Mouse (Mus musculus): Measurements from ENCODE around the gene Cblc. TPM values are rescaled to one million over a fixed set of nuclear protein-coding genes. Genes with fewer than 3 reads are reported as not detected.

Gene Cblc
- polyA plus RNA-seq, 1 experiment from 2014 or later, result not detected

- peak within 1 kb of the TSS; percentile 83 for H3K4me2 ChIP-seq (replicated peaks)
- ATAC-seq (ENCODE audit: low FRiP score) (peak; percentile 61), DNase-seq (ENCODE audit: low spot score) (peak; percentile 79)
- H3K4me3 ChIP-seq (replicated peaks; ENCODE audit: low read length), result peak within 1 kb of the TSS; percentile 78
- WGBS, result 16% methylated on average over 19 of the region's 19 CpGs
- no peaks in the 10 kb centered on the region for H3K27me3 ChIP-seq (ENCODE audit: control insufficient read depth, insufficient read depth, low read length)
- no peaks in the 10 kb centered on the region for H3K36me3 ChIP-seq (replicated peaks; ENCODE audit: control insufficient read depth, insufficient read depth)
- H3K9me3 ChIP-seq (ENCODE audit: control insufficient read depth, low read length), result no peaks in the 10 kb centered on the region
- H3K4me1 ChIP-seq (replicated peaks; ENCODE audit: control insufficient read depth, insufficient read depth, low read length), result peaks cover 27% of the 10 kb centered on the region
- peak within 1 kb of the TSS; percentile 88 for H3K9ac ChIP-seq
- H3K27ac ChIP-seq, result peak within 1 kb of the TSS; percentile 79
Measured at GRCm38 (mm10) chr7:19750217-19751069, 46.2 kb downstream of the Cblc start, which contains the start of gene Nectin2. Nectin2 (minus strand) TSS chr7:19750483.

GRCm38 (mm10) chr7:19749389-19750216 lies 47.0 kb downstream of the Cblc start:
- WGBS, result under 1% methylated on average over 46 of the region's 46 CpGs
- Histone ChIP-seq H3K27me3 (ENCODE audit: control insufficient read depth, insufficient read depth, low read length) (no peaks in the 10 kb centered on the region), H3K9ac (peak overlapping the region; percentile 88), H3K36me3 (replicated peaks; ENCODE audit: control insufficient read depth, insufficient read depth) (no peaks in the 10 kb centered on the region), H3K4me1 (replicated peaks; ENCODE audit: control insufficient read depth, insufficient read depth, low read length) (peaks cover 27% of the 10 kb centered on the region), H3K4me2 (replicated peaks) (peak overlapping the region; percentile 83), H3K9me3 (ENCODE audit: control insufficient read depth, low read length) (no peaks in the 10 kb centered on the region), H3K4me3 (replicated peaks; ENCODE audit: low read length) (peak overlapping the region; percentile 78), H3K27ac (peak overlapping the region; percentile 79)
- DNase-seq (ENCODE audit: low spot score) (peak; percentile 97), ATAC-seq (ENCODE audit: low FRiP score) (peak; percentile 93)

DNA sequence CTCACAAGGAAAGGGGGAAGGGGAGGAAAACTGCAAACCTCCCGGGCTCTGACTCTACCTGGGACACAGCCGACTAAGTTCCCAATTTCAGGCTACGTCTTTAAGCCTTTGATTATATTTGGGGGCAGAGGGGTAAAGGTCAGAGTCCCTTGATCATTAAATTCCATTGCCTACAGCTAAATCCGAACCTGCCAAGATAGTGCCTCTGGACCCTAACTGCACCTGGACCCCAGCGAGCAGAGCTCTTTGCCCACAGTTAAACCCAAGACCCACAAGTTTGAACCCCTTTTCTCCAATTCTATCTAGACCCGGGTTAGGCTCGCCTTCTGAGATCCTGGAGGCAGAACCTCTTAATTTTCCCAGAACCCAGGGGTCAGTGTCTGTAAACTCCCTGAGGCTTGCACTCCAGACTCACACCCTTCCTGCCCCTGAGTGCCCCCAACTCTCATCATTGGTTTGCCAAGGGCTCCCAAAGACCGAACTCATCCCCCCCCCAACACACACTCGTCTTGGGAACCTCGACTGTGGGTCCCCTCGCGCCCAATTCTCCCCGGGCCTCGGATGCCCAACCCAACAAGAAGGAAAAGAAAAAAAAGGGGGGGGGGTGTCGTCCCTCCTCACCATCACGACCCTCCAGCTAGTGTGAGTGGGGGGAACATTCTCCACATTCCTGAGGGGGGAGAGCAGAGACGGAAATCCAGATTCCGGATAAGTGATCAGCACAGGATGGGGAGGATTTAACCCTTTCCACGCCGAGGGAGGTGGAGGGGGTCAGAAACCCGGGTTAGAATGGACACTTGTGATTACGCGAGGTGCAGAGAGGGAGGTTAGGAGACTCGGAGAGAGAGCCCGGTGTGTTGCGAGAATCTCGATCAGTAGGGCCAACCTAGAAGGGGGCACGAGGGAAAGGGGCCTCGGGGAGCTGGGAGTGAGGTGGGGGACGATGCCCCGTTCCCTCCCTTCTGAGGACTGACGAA lies 48.1 kb downstream of the Cblc start:
- peak overlapping the region; percentile 88 for H3K9ac ChIP-seq
- no peaks in the 10 kb centered on the region for H3K9me3 ChIP-seq (ENCODE audit: control insufficient read depth, low read length)
- H3K27me3 ChIP-seq (ENCODE audit: control insufficient read depth, insufficient read depth, low read length), result no peaks in the 10 kb centered on the region
- H3K27ac ChIP-seq, result peak overlapping the region; percentile 79
- DNase-seq (ENCODE audit: low spot score) (no peak), ATAC-seq (ENCODE audit: low FRiP score) (peak; percentile 4; the same call in 1 of the 2 replicates)
- peaks cover 27% of the 10 kb centered on the region for H3K4me1 ChIP-seq (replicated peaks; ENCODE audit: control insufficient read depth, insufficient read depth, low read length)
- H3K4me2 ChIP-seq (replicated peaks), result peak overlapping the region; percentile 83
- peaks cover 10% of the 10 kb centered on the region for H3K36me3 ChIP-seq (replicated peaks; ENCODE audit: control insufficient read depth, insufficient read depth)
- peak overlapping the region; percentile 78 for H3K4me3 ChIP-seq (replicated peaks; ENCODE audit: low read length)
- 1% methylated on average over 32 of the region's 32 CpGs for WGBS

DNA sequence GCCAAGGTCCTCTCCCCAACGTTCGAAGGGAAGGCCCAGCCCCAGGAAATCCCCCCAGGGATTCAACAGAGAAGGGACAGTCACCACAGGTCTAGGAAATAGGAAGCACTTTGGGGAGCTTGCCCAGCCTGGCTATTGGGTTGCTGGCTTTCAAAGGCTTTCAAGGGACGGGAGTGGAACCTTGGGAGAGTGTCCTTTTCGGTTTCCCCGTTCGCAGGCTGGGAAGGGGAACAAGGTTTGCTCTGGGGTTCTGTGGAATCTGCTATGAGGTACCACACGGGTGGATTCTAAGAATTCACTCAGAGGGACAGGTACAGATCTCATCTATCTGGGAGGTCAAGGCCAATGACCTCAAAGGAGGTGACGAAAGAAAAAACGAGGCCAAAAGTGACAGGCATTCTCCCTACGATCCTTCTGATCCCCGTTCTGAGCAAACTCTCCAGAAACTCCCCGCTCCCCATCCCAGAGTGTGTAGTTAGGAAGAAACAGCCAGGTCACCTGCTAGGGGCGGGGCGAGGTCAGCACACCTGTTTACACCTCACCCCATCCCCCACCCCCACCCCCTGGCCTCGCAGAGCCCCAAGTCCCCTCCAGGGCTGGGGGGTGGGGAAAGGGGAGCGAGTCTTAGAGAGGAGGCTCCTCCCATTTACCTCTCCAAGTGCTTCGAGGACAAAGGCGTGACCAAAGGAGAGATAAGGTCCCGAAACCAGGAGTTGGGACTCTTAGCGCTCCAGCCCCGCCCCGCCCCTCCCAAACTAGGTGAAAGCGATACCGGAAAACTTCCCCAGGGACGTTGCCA lies 49.0 kb downstream of the Cblc start:
- Histone ChIP-seq H3K9ac (peak overlapping the region; percentile 88), H3K4me3 (replicated peaks; ENCODE audit: low read length) (peak overlapping the region; percentile 78), H3K36me3 (replicated peaks; ENCODE audit: control insufficient read depth, insufficient read depth) (peaks cover 14% of the 10 kb centered on the region), H3K9me3 (ENCODE audit: control insufficient read depth, low read length) (no peaks in the 10 kb centered on the region), H3K27me3 (ENCODE audit: control insufficient read depth, insufficient read depth, low read length) (no peaks in the 10 kb centered on the region), H3K4me2 (replicated peaks) (peak overlapping the region; percentile 83), H3K4me1 (replicated peaks; ENCODE audit: control insufficient read depth, insufficient read depth, low read length) (peaks cover 27% of the 10 kb centered on the region), H3K27ac (no peak overlapping the region; the same call in 1 of the 2 replicates)
- 4% methylated on average over 25 of the region's 25 CpGs for WGBS
- ATAC-seq (ENCODE audit: low FRiP score), result no peak
- no peak for DNase-seq (ENCODE audit: low spot score)

GRCm38 (mm10) chr7:19746426-19747201 lies 50.0 kb downstream of the Cblc start:
- no peak overlapping the region; the same call in 1 of the 2 replicates for H3K9ac ChIP-seq
- peak overlapping the region; percentile 78; the same call in 1 of the 2 replicates for H3K4me3 ChIP-seq (replicated peaks; ENCODE audit: low read length)
- H3K27ac ChIP-seq, result no peak overlapping the region; the same call in 1 of the 2 replicates
- 32% methylated on average over 6 of the region's 6 CpGs for WGBS
- H3K4me2 ChIP-seq (replicated peaks), result peak overlapping the region; percentile 83
- no peaks in the 10 kb centered on the region for H3K9me3 ChIP-seq (ENCODE audit: control insufficient read depth, low read length)
- peaks cover 14% of the 10 kb centered on the region for H3K36me3 ChIP-seq (replicated peaks; ENCODE audit: control insufficient read depth, insufficient read depth)
- H3K27me3 ChIP-seq (ENCODE audit: control insufficient read depth, insufficient read depth, low read length), result no peaks in the 10 kb centered on the region
- DNase-seq (ENCODE audit: low spot score), result no peak
- no peak for ATAC-seq (ENCODE audit: low FRiP score)
- H3K4me1 ChIP-seq (replicated peaks; ENCODE audit: control insufficient read depth, insufficient read depth, low read length), result peaks cover 27% of the 10 kb centered on the region

DNA sequence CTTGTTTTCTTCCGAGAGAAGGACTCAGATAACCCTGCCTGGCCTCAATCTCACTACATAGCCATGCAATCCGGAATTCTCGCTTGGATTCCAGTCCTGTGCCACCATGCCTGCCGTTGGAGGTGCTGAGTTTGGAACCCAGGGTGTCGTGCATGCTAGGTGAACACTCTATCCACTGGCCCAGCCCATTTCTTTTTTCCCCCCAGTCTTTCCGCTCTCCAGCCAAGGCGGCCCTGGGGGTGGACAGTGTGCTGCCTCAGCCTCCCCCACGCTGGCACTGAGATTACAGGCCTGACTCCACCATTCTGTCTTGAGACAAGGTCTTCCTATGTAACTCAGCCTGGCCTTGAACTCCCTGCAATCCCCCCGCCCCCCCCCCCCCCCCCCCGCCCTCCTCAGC lies 50.6 kb downstream of the Cblc start:
- no peaks in the 10 kb centered on the region for H3K9me3 ChIP-seq (ENCODE audit: control insufficient read depth, low read length)
- no peak overlapping the region for H3K4me2 ChIP-seq (replicated peaks)
- no peak overlapping the region for H3K27ac ChIP-seq
- 88% methylated on average over 8 of the region's 10 CpGs for WGBS
- no peak overlapping the region for H3K4me3 ChIP-seq (replicated peaks; ENCODE audit: low read length)
- H3K9ac ChIP-seq, result no peak overlapping the region
- no peaks in the 10 kb centered on the region for H3K27me3 ChIP-seq (ENCODE audit: control insufficient read depth, insufficient read depth, low read length)
- H3K4me1 ChIP-seq (replicated peaks; ENCODE audit: control insufficient read depth, insufficient read depth, low read length), result peaks cover 27% of the 10 kb centered on the region
- DNase-seq (ENCODE audit: low spot score), result no peak
- peaks cover 14% of the 10 kb centered on the region for H3K36me3 ChIP-seq (replicated peaks; ENCODE audit: control insufficient read depth, insufficient read depth)
- ATAC-seq (ENCODE audit: low FRiP score), result no peak

GRCm38 (mm10) chr7:19744590-19745385 lies 51.8 kb downstream of the Cblc start:
- H3K9ac ChIP-seq, result peak overlapping the region; percentile 17; the same call in 1 of the 2 replicates
- DNase-seq (ENCODE audit: low spot score) (no peak), ATAC-seq (ENCODE audit: low FRiP score) (no peak)
- peaks cover 22% of the 10 kb centered on the region for H3K4me1 ChIP-seq (replicated peaks; ENCODE audit: control insufficient read depth, insufficient read depth, low read length)
- H3K36me3 ChIP-seq (replicated peaks; ENCODE audit: control insufficient read depth, insufficient read depth), result peaks cover 14% of the 10 kb centered on the region
- H3K9me3 ChIP-seq (ENCODE audit: control insufficient read depth, low read length), result no peaks in the 10 kb centered on the region
- no peak overlapping the region; the same call in 1 of the 2 replicates for H3K4me2 ChIP-seq (replicated peaks)
- H3K4me3 ChIP-seq (replicated peaks; ENCODE audit: low read length), result no peak overlapping the region
- 53% methylated on average over 14 of the region's 14 CpGs for WGBS
- no peaks in the 10 kb centered on the region for H3K27me3 ChIP-seq (ENCODE audit: control insufficient read depth, insufficient read depth, low read length)
- H3K27ac ChIP-seq, result no peak overlapping the region

All from hindbrain, embryonic 14.5 days (tissue).